Mouse (Mus musculus) thymus, postnatal 0 days (tissue): ENCODE measurements around the gene Sox14. TPM values are rescaled to one million over a fixed set of nuclear protein-coding genes. Genes with fewer than 3 reads are reported as not detected.

Experiments
- DNase-seq: peaks from one replicate; pipeline ENCODE4 v3.0.0-alpha.2; 2015; ENCODE audit warnings: low spot score
- polyA plus RNA-seq: library from polyadenylated mRNA; unstranded; fragments of >200 nt; fragmentation: Nextera tagmentation; extraction: Ambion mirVana; gene quantifications from 2 replicates; pipeline ENCODE4 v1.2.1, GENCODE M21; 2015

The Sox14 gene
- polyA plus RNA-seq, 1 experiment from 2014 or later: not detected

GRCm38 (mm10) chr9:99850354-99850753 is 25.6 kb downstream of the Sox14 start:
- DNase-seq: no peak

GRCm38 (mm10) chr9:99848327-99848726 is 27.6 kb downstream of the Sox14 start:
- DNase-seq: no peak

GRCm38 (mm10) chr9:99846820-99847219 is 29.1 kb downstream of the Sox14 start:
- DNase-seq: peak; percentile 52

- no peak for DNase-seq
Observed at GRCm38 (mm10) chr9:99839367-99839766, 36.6 kb downstream of the Sox14 start.

GRCm38 (mm10) chr9:99838877-99839276 is 37.1 kb downstream of the Sox14 start:
- DNase-seq: no peak

- DNase-seq: no peak
Observed at GRCm38 (mm10) chr9:99836707-99837106, 39.3 kb downstream of the Sox14 start.

- DNase-seq: no peak
Observed at GRCm38 (mm10) chr9:99835624-99836430, 40.1 kb downstream of the Sox14 start.

Other genes starting within 250 kb of the Sox14 start
- 2.2 and 2.3 TPM in 2 replicates for gene Dzip1l, start 246.7 kb downstream of the Sox14 start, polyA plus RNA-seq
- gene Cldn18, start 158.9 kb downstream of the Sox14 start, polyA plus RNA-seq: 0.03 TPM in 1 of 2 replicates, not detected in the other